ENCODE assay signal across 8 mouse cellular contexts in genomic region chr2:30604880-30605761, GRCm38 (mm10). TPM values are rescaled to one million over a fixed set of nuclear protein-coding genes. Genes with fewer than 3 reads are reported as not detected.
DNase-seq lines count a peak whose midpoint lies in the region; ATAC-seq and TF ChIP-seq lines count a peak whose summit lies in the region.

No protein-coding gene starts in this region.

- under 1% methylated on average over 32 of the region's 32 CpGs for whole genome bisulfite sequencing in kidney, embryonic 14.5 days

- peak overlapping the region; percentile 6; the same call in 1 of the 2 replicates for H3K9ac ChIP-seq in ES-Bruce4 (ENCODE audit: low read depth, poor library complexity, severe bottlenecking)
- H3K9ac ChIP-seq in kidney, embryonic 14.5 days (ENCODE audit: low read depth, low read length) = peak overlapping the region; percentile 52

- no peak for TF ChIP-seq EP300 in ES-Bruce4 (IDR thresholded peaks at IDR 0.05; ENCODE audit: insufficient read depth, low read depth, low read length)

- peak; percentile 78 for DNase-seq in Muller cell, postnatal 12 days (ENCODE audit: inconsistent ontology term)
- peak; percentile 70 for DNase-seq in gastrocnemius, postnatal 14 days
- no peak for DNase-seq in left cerebral cortex, postnatal 36 days (ENCODE audit: low spot score in 2 of 2)
- no peak for DNase-seq in left cerebral cortex, adult 9 months (ENCODE audit: low spot score in 2 of 2)
- DNase-seq in MN1 (ENCODE audit: low spot score) = no peak

- intact Hi-C loops in gastrocnemius, postnatal 14 days (cut with DNase I; ENCODE audit: low total_unique reads) = loop anchor here (10.0 kb wide), 1 partner anchor 180 kb away; no protein-coding TSS in a partner anchor
- intact Hi-C loops in left cerebral cortex, postnatal 36 days (cut with DNase I) = no loop called here

- H3K36me3 ChIP-seq in ES-Bruce4 (ENCODE audit: control insufficient read depth, insufficient read depth, low read length, poor library complexity, severe bottlenecking) = no peaks in the 10 kb centered on the region
- H3K36me3 ChIP-seq in kidney, embryonic 14.5 days (ENCODE audit: control insufficient read depth, insufficient read depth, low read length) = no peaks in the 10 kb centered on the region

- no peaks in the 10 kb centered on the region for H3K9me3 ChIP-seq in ES-Bruce4 (replicated peaks; ENCODE audit: control insufficient read depth, insufficient read depth, low read length, poor library complexity, severe bottlenecking)
- no peaks in the 10 kb centered on the region for H3K9me3 ChIP-seq in kidney, embryonic 14.5 days (ENCODE audit: control insufficient read depth, low read length)

- H3K4me1 ChIP-seq in ES-Bruce4 (ENCODE audit: control insufficient read depth, insufficient read depth, low read length) = peaks cover 7% of the 10 kb centered on the region
- H3K4me1 ChIP-seq in kidney, embryonic 14.5 days (ENCODE audit: control insufficient read depth, insufficient read depth, low read length) = peaks cover 67% of the 10 kb centered on the region

- H3K27me3 ChIP-seq in ES-Bruce4 (ENCODE audit: control insufficient read depth, insufficient read depth, low read length, poor library complexity, severe bottlenecking) = no peaks in the 10 kb centered on the region
- no peaks in the 10 kb centered on the region for H3K27me3 ChIP-seq in kidney, embryonic 14.5 days (ENCODE audit: control insufficient read depth, insufficient read depth, low read length)

- no peak overlapping the region for H3K4me3 ChIP-seq in ES-Bruce4 (ENCODE audit: low read depth, low read length)
- H3K4me3 ChIP-seq in kidney, embryonic 14.5 days (ENCODE audit: low read length) = no peak overlapping the region

- peak overlapping the region; percentile 39 for H3K4me2 ChIP-seq in kidney, embryonic 14.5 days (replicated peaks; ENCODE audit: low read depth, low read length)

- peak; percentile 56 for ATAC-seq in kidney, embryonic 14.5 days (ENCODE audit: low FRiP score, low TSS enrichment)
- peak; percentile 45 for ATAC-seq in megakaryocyte progenitor cell, adult 5-6 weeks (replicated peaks; ENCODE audit: poor library complexity)

- H3K27ac ChIP-seq in ES-Bruce4 (ENCODE audit: insufficient read depth, low read length) = no peak overlapping the region
- H3K27ac ChIP-seq in kidney, embryonic 14.5 days (ENCODE audit: low read depth, low read length) = peak overlapping the region; percentile 92

- no peak for TF ChIP-seq POLR2A in ES-Bruce4 (IDR thresholded peaks at IDR 0.05; ENCODE audit: insufficient read depth, low read length)

- no peak for TF ChIP-seq CTCF in ES-Bruce4 (IDR thresholded peaks at IDR 0.05; ENCODE audit: low read depth, low read length)

RNA-seq across cellular contexts. Expression of gene Cstad, which starts 10.3 kb away (rescaled TPM):
- 0.94 TPM in 1 of 2 replicates, not detected in the other for polyA plus RNA-seq in ES-Bruce4 (2011; ENCODE audit: insufficient read depth, insufficient read length, low read depth, missing spikeins)
- total RNA-seq in gastrocnemius, postnatal 14 days (2021) = 1 to 10 TPM; 5.0 to 5.9 TPM
- polyA plus RNA-seq in kidney, embryonic 14.5 days (2014; fragmentation: Nextera tagmentation; extraction: Ambion mirVana) = 0.91 and 1.7 TPM in 2 replicates
- total RNA-seq in megakaryocyte progenitor cell, adult 5-6 weeks (2015) = 1.3 TPM in 1 of 2 replicates, not detected in the other
- not detected in 2 replicates for total RNA-seq in megakaryocyte progenitor cell, adult 5-6 weeks (2017)
- total RNA-seq in left cerebral cortex, postnatal 36 days (2021) = 1 to 10 TPM; 3.9 to 8.0 TPM

Comparison
In these comparisons a context has a peak if more than half of its experiments do, and no peak if none do; other contexts are left out.
1. DNase-seq: peak in Muller cell, postnatal 12 days (single experiment) and gastrocnemius, postnatal 14 days (single experiment); none in left cerebral cortex, postnatal 36 days (0 of 2), left cerebral cortex, adult 9 months (0 of 2) and MN1 (single experiment).